Mouse (Mus musculus) CD4-positive, CD25-positive, alpha-beta regulatory T cell, adult 2 months (primary cell): Measurements from ENCODE around the gene Zfhx3.

Experiments
- DNase-seq: peaks from one replicate; pipeline ENCODE4 v3.0.0-alpha.2; 2012; ENCODE audit warnings: low read depth, low spot score

Gene Zfhx3

DNA sequence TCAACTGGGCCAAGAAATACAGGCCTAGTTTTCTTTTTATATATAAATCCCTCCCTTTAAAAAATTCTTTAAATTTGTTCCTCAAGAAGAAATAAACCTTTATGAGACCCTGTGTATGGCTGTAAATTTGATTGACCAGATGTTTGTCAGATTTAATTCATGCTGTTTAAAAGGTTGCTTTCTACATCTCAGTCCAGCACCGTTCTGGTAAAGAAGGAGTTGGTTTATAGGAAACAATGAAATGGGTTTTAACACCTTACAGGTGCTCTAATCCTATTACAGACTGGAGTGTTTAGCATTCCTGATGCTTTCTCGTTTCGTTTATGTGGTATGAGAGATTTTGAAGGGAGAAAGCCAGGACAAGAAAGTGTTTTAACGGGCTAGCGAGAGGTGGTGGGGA, 147.2 kb downstream of the Zfhx3 start:
- DNase-seq: no peak

DNA sequence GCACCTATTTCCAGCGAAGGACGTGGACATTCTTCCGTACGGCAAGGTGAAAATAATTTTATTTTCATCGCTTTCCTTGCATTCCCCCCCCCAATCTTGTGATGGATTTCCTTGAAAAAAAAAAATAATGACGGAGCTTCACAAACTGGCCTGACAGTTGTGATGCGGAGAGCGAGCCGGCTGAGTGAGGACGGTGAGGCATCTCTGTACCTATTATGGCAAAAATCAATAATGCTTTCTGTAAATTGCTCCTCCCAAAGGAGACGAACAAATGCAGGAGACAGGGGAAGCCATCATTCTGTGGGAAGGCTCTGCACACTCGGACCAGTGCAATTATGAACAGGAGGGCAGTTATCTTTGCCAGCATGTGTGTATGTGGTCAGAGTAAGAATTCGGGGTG, 156.2 kb downstream of the Zfhx3 start:
- DNase-seq: no peak

DNA sequence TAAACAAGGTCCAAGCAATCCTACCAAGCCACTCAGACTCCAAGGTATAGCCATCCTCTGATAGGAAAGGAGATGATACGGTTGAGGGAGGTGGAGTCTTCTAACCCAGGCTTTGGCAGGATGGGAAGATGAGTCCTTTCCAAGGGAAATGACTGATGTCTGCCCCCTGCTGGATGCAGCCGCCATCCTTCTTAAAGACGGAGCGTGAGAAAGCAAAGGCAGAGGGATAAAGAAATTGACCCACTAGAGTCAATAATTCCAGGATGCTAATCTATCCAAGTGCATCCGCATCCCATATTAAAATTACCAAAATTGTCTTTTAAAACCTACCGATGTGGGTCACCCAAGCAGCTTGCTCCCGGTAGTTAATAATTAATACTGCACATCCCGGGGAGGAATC, 158.7 kb downstream of the Zfhx3 start:
- no peak for DNase-seq

DNA sequence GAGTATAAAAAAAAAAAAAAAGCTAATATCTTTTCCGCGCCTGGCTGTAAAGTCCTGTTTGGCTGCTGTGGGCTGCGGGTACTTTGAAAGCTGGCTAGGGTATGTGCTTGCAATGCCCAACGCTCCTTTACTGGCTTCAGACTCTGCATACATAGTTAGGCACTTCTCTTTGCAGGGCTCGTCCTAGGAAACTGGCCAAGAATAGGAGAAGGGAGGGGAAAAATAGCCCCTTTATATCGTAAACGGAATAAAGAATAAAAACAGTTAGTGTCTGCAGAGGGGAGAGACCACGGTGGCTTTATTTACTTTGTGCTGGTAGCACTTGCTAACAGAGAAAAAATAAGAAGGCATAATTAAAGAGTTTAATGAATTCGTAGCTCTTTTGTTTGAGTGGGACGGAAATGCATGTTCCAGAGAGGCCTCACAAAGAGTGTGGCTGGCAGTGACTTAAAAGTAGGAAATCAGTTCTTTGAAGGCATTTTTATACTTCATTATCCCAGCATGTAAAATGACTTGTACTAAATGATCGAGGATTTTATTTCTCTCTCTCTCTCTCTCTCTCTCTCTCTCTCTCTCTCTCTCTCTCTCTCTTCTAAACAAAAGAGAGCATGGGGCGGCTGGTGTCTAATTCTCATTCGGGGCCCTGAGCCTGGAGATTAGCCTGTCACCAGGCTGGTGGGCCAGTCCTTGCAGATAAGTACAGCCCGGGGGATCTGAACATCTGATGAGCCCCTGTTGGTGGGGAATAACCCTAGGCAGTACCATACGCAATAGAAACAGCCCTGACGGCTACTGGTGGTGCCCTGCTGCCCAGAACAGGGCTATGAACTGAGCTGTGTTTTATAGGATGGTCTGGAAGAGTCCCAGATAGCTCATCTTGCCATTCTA, 159.8 kb downstream of the Zfhx3 start:
- DNase-seq: no peak

DNA sequence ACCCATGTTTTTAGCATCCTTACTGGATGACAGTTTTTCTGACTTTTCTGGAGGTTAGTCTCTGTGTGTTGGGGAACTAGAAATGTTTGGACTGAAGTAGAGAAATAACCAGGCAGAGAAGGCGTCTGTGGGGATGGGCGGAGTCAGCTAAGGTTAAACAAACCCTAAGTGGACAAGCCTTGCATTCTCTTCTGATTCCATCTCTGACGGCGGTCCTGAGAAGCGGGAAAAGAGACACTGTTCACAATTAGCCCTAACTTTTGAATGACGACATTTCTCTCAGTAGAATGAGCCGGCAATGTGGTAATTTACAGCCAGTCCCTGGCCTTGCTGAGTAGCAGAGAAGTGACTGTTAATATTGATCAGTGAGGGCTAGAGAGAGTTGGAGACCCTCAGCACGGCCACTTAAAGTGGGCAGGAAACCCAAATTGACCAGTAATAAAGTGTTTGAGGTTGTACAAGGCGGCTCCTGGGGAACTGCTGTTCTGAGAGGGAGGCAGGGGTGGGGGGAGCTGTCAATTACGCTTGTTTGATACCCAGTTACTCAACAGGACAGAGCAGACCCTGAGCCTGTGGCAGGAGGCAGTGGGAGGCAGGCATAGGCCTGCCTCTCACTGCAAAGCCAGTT, 162.1 kb downstream of the Zfhx3 start:
- DNase-seq: no peak

DNA sequence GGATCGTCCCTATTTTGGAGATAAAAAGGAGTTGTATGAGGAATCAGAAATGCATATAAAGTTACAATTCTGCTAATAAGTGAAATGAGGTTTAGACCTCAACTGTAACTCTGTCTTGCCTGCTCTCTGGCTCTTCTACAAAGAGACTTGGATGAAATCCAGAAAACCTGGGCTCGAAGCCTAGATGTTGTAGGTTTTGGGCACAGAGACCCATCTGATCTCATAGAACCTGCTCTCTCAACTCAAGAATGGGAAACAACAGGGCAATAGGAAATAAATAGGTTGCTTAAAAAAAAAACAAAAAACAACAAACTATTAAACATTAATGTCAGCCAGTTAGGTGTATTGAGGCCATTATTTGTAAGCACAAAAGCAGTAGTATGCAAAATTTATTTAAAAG, 182.6 kb downstream of the Zfhx3 start:
- no peak for DNase-seq

DNA sequence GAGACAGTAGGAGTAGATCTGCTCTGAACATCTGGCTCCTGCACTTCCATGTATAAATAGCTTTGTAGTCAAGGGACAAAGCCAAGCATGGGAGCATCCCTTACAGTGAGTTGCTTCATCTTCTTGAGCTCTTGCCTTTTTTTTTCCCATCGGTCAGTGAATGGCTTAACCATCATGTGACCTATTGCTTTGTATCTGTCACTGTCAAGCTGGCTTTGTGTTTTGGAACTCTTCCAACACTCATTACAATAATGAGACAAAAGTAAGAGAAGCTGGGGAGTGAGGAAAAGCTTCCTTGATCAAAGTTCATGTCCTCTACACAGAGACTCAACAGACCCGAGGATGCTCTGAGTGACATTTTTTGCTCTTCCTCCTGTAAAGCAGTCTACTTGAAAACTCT, 183.0 kb downstream of the Zfhx3 start:
- DNase-seq: no peak

DNA sequence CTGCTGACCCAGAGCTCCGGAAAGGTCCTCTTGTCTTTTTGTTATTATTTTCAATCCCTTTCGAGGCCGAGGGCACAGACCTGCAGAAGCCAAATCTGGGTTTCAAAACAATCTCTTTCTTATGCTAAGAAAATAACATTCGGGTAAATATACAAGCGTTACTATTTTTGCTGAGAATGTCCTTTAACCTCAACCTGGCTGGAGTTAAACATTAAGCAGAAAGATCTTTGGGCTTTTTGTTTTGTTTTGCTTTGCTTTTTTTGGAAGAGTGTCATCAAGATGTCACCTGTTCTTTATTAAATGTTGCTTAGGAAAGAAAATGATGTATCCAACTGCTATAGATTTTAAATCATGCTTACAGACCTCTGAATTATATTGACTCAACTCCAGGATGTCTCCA, 204.1 kb downstream of the Zfhx3 start:
- DNase-seq: no peak

DNA sequence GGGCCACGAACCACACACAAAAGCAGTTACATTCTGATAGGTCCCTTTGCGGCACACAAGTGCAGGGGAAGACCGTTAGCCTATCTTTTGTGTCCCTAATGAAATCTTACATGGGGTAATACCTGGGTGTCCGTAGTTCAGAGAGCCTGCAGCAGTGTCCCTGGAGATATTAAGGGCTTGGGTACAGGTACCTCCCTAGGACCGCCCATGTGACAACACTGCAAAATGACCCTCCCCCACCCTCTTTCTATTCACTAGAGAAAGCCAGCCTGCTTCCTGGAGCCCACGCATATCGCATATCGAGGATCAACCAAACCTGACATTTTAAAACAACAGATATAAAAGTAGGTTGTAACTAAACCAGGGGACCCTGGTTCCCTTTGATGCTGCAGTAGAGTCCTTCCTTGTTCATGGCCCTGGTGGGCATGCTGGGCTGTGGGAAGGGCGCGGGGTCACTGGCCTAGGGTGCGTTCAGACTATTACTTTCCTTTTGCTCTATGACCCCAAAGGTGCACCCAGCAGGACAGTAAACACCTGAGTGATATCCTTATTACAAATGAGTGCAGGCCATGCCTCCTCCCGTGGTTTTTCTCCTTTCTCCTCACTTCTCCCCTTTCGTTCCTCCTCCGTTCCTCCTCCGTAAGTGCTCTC, 206.3 kb downstream of the Zfhx3 start:
- DNase-seq: no peak

DNA sequence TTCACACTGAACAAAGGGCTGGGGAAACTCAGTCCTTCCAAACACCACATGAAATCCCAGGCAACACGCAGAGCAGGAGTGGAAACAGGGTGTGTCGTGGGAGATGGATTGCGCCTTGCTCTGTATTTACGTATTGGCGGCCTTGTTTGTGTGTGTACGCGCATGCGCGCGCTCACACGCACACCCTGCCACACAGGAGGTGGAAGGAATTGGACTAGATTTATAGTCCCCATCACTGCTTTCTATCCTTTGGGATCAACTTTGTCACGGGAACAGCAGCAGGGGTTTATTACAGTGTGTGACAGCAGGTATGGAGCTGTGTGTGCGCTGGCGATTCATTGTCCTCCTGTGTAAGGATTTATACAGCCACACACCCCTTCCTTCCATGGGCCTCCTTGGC, 228.4 kb downstream of the Zfhx3 start:
- DNase-seq: no peak

DNA sequence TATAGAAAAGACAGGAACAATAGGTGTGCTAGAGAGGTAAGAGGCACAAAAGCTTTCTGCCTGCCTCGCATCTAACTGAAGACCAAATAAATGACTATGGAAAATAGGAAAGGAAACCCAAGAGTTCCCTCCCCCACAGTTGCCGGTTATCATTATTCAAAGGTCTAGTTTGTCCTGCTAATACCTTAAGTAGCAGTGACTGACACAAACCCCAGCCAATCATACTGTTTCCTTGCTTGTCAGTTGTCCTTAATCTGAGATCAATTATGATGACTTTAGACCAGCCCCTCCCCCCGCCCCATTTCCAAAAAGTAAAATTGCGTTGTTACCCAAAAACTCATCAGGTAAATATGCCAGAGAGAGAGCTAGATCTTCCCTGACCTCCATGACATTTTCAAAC, 240.9 kb downstream of the Zfhx3 start:
- no peak for DNase-seq

DNA sequence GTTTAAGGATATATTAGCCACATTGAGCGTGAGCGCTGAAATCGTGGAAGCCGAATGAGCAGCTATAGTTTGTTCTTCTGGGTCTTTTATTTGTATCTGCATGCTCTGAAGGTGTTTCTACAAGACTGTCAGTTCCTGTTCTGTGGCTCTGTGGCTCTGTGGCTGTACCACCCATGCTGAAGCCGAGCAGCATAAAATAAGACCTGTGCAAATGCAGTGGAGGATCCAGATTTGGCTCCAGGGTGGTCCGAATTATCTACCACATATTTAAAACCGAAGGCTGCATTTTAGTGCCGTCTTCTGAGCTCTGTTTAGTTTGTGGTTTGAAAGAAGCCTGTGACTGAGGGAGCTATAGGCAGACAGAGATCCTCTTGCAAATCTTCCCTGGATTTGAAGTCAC, 241.5 kb downstream of the Zfhx3 start:
- no peak for DNase-seq

DNA sequence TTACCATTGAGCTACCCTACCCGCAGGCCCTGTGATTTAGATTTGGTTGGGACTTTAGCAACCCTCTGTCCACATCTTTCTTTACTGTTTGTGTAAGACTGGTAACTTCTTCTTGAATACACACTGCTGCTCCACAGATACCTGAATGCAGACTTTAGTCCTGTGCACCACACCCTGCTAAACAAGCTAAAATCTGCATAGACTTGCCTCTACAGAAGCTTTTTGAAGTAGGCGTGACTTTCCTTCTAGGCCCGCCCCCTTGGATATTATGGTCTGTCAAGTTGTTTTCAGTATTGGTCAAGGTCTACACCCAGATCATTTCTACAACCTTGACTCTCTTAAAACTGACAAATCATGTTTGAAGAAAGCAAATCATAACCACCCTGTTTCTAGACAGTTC, 243.8 kb downstream of the Zfhx3 start:
- no peak for DNase-seq

DNA sequence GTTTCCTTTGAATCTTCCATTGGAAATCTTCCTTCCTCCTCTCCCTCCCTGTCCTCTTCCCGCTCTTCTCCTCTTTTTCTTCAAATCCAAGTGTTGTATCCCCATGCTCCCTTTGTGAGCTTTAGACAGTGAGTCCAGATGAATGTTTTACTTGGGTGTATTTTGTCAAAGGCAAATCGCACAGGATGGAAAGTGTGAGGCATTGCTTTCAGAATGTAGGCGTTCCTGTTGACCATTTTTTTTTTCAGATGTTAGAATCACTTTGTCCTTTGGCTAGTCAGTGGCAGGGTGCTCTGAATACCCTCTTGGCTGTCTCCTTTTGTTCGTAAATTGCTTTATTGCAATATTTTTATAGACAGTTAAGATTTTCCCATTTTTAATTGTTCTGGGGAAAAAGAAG, 245.6 kb downstream of the Zfhx3 start:
- DNase-seq: no peak

DNA sequence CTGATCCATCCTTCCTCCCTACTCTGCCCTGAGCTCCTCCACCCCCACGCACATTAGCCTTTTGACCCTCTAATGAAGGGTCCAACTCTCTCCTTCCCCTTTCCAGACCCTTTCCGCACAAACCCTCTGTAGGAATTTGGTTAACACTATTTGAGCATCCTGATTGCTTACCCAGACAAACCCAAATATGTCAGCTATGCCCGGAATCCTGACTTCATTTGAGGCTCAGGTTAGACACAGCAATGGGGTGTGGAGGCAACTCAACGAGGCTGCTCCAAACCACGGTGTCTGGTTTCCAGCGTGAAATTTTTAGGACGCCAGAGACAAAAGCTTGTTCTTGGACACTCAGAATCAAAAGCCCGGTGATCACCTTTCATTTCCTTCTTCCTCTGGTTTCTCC, 252.1 kb downstream of the Zfhx3 start:
- DNase-seq: no peak

DNA sequence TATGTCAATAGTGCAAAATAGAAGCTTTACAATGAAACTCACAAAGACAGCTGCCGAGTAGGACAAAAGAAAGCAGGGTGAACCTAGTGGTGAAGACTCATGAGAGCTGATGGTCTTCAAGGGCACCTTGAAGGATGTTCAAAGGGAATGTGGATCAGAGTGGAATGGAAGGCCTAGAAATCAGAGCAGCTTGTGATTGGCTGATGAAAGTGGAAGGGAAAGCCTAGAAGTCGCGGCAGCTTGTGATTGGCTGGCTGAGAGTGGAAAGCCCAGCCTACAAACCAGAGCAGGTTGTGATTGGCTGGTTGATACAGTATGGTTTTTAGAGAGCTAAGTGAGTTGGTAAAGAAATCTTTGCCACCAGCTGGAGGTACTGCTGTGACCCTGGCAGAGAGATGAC, 272.6 kb downstream of the Zfhx3 start:
- no peak for DNase-seq

DNA sequence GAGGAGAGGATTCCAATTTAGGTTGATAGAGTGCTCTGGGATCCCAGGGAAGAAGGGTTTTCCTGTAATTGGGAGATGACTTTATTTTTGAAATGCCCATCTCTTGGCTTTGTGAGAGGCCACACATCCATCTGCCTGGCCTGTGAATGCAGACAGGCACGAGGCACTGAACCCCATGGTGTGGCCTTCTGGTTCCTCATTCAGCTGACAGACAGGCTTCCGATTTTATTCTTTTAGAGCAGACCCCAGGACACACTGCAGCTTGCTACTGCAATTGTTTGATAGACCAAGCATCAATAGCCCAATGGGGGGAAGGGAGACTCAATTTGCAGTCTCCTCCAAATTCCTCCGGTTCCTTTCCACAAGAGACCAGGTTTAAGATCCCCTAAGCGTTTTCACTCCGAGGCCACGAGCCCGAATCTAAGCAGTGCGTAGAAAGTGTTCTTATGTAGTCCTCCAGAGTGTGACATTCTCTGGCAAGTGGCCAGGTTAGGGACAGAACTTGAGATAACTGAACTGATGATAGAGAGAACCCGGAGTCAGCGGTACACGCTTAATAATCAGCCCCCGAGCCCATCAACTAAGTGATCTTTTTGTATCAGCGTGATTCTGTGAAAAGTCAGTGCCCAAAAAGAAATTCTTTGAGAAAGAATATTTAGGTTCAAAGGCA, 275.9 kb downstream of the Zfhx3 start:
- DNase-seq: no peak

DNA sequence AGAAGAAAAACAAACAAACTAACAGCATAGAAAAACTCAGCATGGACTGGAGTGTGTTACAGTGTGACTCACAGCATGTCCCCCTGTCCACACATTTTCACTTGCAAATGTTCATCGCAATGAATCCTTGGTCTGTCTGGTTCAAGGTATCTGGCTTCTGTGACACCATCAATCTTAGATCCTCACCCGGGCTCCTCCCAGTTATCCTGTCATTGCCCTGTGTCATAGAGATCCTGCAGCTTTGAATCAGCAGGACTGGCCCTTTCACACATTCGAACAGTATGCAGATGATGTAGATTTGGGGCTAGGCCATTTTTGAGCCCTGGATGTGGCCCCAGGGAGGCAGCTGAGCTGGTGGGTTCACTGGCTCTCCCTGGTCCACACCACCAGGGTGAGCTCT, 278.1 kb downstream of the Zfhx3 start:
- no peak for DNase-seq

DNA sequence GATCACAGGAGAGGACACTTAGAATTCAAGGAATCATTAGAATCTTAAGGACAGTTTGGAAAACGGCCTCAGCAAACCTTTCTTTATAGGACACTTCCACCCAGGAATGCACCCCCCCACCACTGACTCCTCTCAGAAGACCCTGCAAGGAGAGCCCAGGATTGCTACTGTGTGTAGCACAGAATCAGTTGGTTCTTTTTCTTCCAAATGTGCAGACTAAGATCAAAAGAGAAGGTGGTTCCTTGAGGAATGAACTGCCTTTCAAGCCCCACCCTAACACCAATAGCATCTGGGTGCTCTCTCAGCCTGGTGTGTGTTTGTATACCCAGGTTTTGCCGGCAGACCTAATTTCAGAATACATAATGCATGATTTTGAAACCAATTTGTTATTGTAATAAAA, 279.6 kb downstream of the Zfhx3 start:
- DNase-seq: no peak

DNA sequence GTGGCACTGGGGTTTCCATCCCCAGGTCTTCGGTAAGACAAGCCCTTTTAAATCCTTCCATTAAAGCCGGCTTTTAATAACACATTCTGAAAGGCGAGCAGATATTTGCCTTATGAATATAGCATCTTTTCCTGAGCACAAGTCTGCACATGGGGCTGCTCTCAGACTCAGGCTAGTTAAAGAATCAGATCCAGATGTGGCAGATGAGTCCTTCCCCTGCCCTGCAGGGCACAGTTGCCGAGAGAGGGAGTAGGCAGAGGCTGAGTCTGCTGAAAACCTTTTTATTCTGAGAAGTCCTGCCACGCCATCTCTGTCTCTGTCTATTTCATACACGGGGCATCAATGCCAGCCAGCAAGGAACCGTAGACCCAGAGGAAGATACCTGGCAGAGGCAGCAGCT, 289.9 kb downstream of the Zfhx3 start:
- DNase-seq: no peak

DNA sequence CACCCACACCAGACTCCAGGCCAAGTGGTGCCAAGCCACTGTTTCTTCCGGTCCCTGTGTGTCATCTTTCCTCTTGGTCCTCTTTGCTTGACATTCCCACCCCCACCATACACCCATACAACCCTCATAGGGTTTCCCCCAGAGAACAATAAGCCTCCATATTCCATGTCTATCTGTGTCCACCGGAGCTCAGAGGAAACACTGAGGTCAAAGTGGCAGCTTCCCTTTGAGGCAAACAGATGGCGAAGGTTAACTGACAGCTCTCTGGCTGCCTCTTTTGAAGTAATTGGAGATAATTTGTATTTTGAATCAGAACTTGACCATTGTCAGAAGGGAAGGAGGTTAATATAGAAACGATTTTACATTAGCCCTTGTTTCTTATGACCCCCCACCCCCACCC, 292.0 kb downstream of the Zfhx3 start:
- DNase-seq: no peak

DNA sequence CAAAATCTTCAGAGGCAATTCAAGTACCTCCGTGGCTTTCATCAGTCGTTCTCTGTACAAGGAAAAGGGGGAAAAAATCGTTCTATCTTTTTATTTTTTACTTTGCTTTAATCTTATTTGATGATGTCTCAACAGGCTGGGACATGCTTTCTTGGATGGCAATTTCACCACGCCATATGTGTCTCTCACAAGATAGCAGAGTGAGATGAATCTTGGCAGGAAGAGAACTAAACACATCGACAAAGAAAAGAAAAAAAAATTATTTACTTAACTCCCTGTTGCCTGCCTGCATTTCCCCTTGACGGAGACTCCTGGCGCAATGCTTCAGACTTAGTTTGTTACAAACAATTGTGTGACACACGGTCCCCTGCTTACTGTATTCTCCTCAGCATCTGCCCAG, 294.3 kb downstream of the Zfhx3 start:
- no peak for DNase-seq
